Mouse (Mus musculus): ENCODE results near the gene Vti1a. TPM values are rescaled to one million over a fixed set of nuclear protein-coding genes. Genes with fewer than 3 reads are reported as not detected.

The Vti1a gene
- polyA plus RNA-seq, 1 experiment from 2014 or later: 28.7 TPM

- Histone ChIP-seq H3K9me3 (ENCODE audit: low read length) (no peaks in the 10 kb centered on the region), H3K27me3 (ENCODE audit: insufficient read depth, low read length) (no peaks in the 10 kb centered on the region), H3K4me1 (ENCODE audit: insufficient read depth, low read length) (peaks cover 4% of the 10 kb centered on the region; the same call in 1 of the 2 replicates), H3K9ac (replicated peaks; ENCODE audit: low read length) (no peak overlapping the region), H3K4me3 (ENCODE audit: low read length) (no peak overlapping the region), H3K4me2 (replicated peaks; ENCODE audit: low read depth, low read length) (no peak overlapping the region), H3K27ac (ENCODE audit: low read length) (no peak overlapping the region), H3K36me3 (ENCODE audit: insufficient read depth, low read length) (no peaks in the 10 kb centered on the region)
- 84% methylated on average over 3 of the region's 3 CpGs for WGBS
- ATAC-seq (ENCODE audit: low FRiP score, low TSS enrichment): no peak
Observed at GRCm38 (mm10) chr19:55348187-55348586, 32.1 kb downstream of the Vti1a start.

- ATAC-seq (ENCODE audit: low FRiP score, low TSS enrichment): no peak
- no peaks in the 10 kb centered on the region for H3K27me3 ChIP-seq (ENCODE audit: insufficient read depth, low read length)
- H3K9me3 ChIP-seq (ENCODE audit: low read length): no peaks in the 10 kb centered on the region
- no peak overlapping the region for H3K27ac ChIP-seq (ENCODE audit: low read length)
- no peak overlapping the region for H3K9ac ChIP-seq (replicated peaks; ENCODE audit: low read length)
- no peak overlapping the region for H3K4me2 ChIP-seq (replicated peaks; ENCODE audit: low read depth, low read length)
- H3K36me3 ChIP-seq (ENCODE audit: insufficient read depth, low read length): no peaks in the 10 kb centered on the region
- peaks cover 4% of the 10 kb centered on the region; the same call in 1 of the 2 replicates for H3K4me1 ChIP-seq (ENCODE audit: insufficient read depth, low read length)
- H3K4me3 ChIP-seq (ENCODE audit: low read length): no peak overlapping the region
- 68% methylated on average over 9 of the region's 9 CpGs for WGBS
Observed at GRCm38 (mm10) chr19:55350673-55351378, 34.7 kb downstream of the Vti1a start.

- H3K27ac ChIP-seq (ENCODE audit: low read length): no peak overlapping the region
- no peak overlapping the region for H3K4me3 ChIP-seq (ENCODE audit: low read length)
- 96% methylated on average over 9 of the region's 9 CpGs for WGBS
- no peak overlapping the region for H3K9ac ChIP-seq (replicated peaks; ENCODE audit: low read length)
- no peaks in the 10 kb centered on the region for H3K36me3 ChIP-seq (ENCODE audit: insufficient read depth, low read length)
- H3K27me3 ChIP-seq (ENCODE audit: insufficient read depth, low read length): no peaks in the 10 kb centered on the region
- H3K9me3 ChIP-seq (ENCODE audit: low read length): no peaks in the 10 kb centered on the region
- no peaks in the 10 kb centered on the region for H3K4me1 ChIP-seq (ENCODE audit: insufficient read depth, low read length)
- ATAC-seq (ENCODE audit: low FRiP score, low TSS enrichment): no peak
- no peak overlapping the region for H3K4me2 ChIP-seq (replicated peaks; ENCODE audit: low read depth, low read length)
Observed at GRCm38 (mm10) chr19:55362606-55363005, 46.5 kb downstream of the Vti1a start.

- H3K9me3 ChIP-seq (ENCODE audit: low read length): no peaks in the 10 kb centered on the region
- no peaks in the 10 kb centered on the region for H3K4me1 ChIP-seq (ENCODE audit: insufficient read depth, low read length)
- no peaks in the 10 kb centered on the region for H3K27me3 ChIP-seq (ENCODE audit: insufficient read depth, low read length)
- WGBS: 34% methylated on average over 3 of the region's 3 CpGs
- no peak overlapping the region for H3K4me2 ChIP-seq (replicated peaks; ENCODE audit: low read depth, low read length)
- no peaks in the 10 kb centered on the region for H3K36me3 ChIP-seq (ENCODE audit: insufficient read depth, low read length)
- no peak overlapping the region for H3K4me3 ChIP-seq (ENCODE audit: low read length)
- no peak overlapping the region for H3K27ac ChIP-seq (ENCODE audit: low read length)
- no peak overlapping the region for H3K9ac ChIP-seq (replicated peaks; ENCODE audit: low read length)
- ATAC-seq (ENCODE audit: low FRiP score, low TSS enrichment): no peak
Observed at GRCm38 (mm10) chr19:55369691-55370090, 53.6 kb downstream of the Vti1a start.

GRCm38 (mm10) chr19:55376331-55376730 is 60.2 kb downstream of the Vti1a start:
- no peak overlapping the region for H3K4me3 ChIP-seq (ENCODE audit: low read length)
- H3K36me3 ChIP-seq (ENCODE audit: insufficient read depth, low read length): no peaks in the 10 kb centered on the region
- no peak overlapping the region for H3K4me2 ChIP-seq (replicated peaks; ENCODE audit: low read depth, low read length)
- no peak overlapping the region for H3K9ac ChIP-seq (replicated peaks; ENCODE audit: low read length)
- ATAC-seq (ENCODE audit: low FRiP score, low TSS enrichment): no peak
- 89% methylated on average over 6 of the region's 6 CpGs for WGBS
- no peaks in the 10 kb centered on the region for H3K27me3 ChIP-seq (ENCODE audit: insufficient read depth, low read length)
- H3K27ac ChIP-seq (ENCODE audit: low read length): no peak overlapping the region
- no peaks in the 10 kb centered on the region for H3K9me3 ChIP-seq (ENCODE audit: low read length)
- peaks cover 9% of the 10 kb centered on the region for H3K4me1 ChIP-seq (ENCODE audit: insufficient read depth, low read length)

GRCm38 (mm10) chr19:55377465-55377864 is 61.4 kb downstream of the Vti1a start:
- peaks cover 20% of the 10 kb centered on the region for H3K4me1 ChIP-seq (ENCODE audit: insufficient read depth, low read length)
- ATAC-seq (ENCODE audit: low FRiP score, low TSS enrichment): no peak
- no peak overlapping the region for H3K4me2 ChIP-seq (replicated peaks; ENCODE audit: low read depth, low read length)
- H3K36me3 ChIP-seq (ENCODE audit: insufficient read depth, low read length): no peaks in the 10 kb centered on the region
- no peak overlapping the region for H3K4me3 ChIP-seq (ENCODE audit: low read length)
- H3K27ac ChIP-seq (ENCODE audit: low read length): no peak overlapping the region
- no peaks in the 10 kb centered on the region for H3K27me3 ChIP-seq (ENCODE audit: insufficient read depth, low read length)
- no peaks in the 10 kb centered on the region for H3K9me3 ChIP-seq (ENCODE audit: low read length)
- H3K9ac ChIP-seq (replicated peaks; ENCODE audit: low read length): no peak overlapping the region
- 93% methylated on average over 4 of the region's 4 CpGs for WGBS

- 69% methylated on average over 2 of the region's 2 CpGs for whole genome bisulfite sequencing
- no peak overlapping the region for H3K4me2 ChIP-seq (replicated peaks; ENCODE audit: low read depth, low read length)
- H3K9ac ChIP-seq (replicated peaks; ENCODE audit: low read length): no peak overlapping the region
- no peaks in the 10 kb centered on the region for H3K27me3 ChIP-seq (ENCODE audit: insufficient read depth, low read length)
- no peak overlapping the region for H3K27ac ChIP-seq (ENCODE audit: low read length)
- peaks cover 20% of the 10 kb centered on the region for H3K4me1 ChIP-seq (ENCODE audit: insufficient read depth, low read length)
- H3K36me3 ChIP-seq (ENCODE audit: insufficient read depth, low read length): no peaks in the 10 kb centered on the region
- H3K4me3 ChIP-seq (ENCODE audit: low read length): no peak overlapping the region
- H3K9me3 ChIP-seq (ENCODE audit: low read length): no peaks in the 10 kb centered on the region
- ATAC-seq (ENCODE audit: low FRiP score, low TSS enrichment): no peak
Observed at GRCm38 (mm10) chr19:55378884-55379283, 62.8 kb downstream of the Vti1a start.

- Histone ChIP-seq H3K4me1 (ENCODE audit: insufficient read depth, low read length) (peaks cover 27% of the 10 kb centered on the region), H3K9me3 (ENCODE audit: low read length) (no peaks in the 10 kb centered on the region), H3K27me3 (ENCODE audit: insufficient read depth, low read length) (no peaks in the 10 kb centered on the region), H3K27ac (ENCODE audit: low read length) (no peak overlapping the region), H3K4me2 (replicated peaks; ENCODE audit: low read depth, low read length) (peak overlapping the region; percentile 17), H3K9ac (replicated peaks; ENCODE audit: low read length) (no peak overlapping the region), H3K4me3 (ENCODE audit: low read length) (no peak overlapping the region), H3K36me3 (ENCODE audit: insufficient read depth, low read length) (no peaks in the 10 kb centered on the region)
- ATAC-seq (ENCODE audit: low FRiP score, low TSS enrichment): no peak
- 20% methylated on average over 12 of the region's 12 CpGs for WGBS
Observed at GRCm38 (mm10) chr19:55380764-55381163, 64.7 kb downstream of the Vti1a start.

GRCm38 (mm10) chr19:55381343-55381742 is 65.2 kb downstream of the Vti1a start:
- no peak for ATAC-seq (ENCODE audit: low FRiP score, low TSS enrichment)

GRCm38 (mm10) chr19:55382745-55383144 is 66.7 kb downstream of the Vti1a start:
- peaks cover 27% of the 10 kb centered on the region for H3K4me1 ChIP-seq (ENCODE audit: insufficient read depth, low read length)
- no peaks in the 10 kb centered on the region for H3K36me3 ChIP-seq (ENCODE audit: insufficient read depth, low read length)
- no peak overlapping the region for H3K27ac ChIP-seq (ENCODE audit: low read length)
- H3K4me2 ChIP-seq (replicated peaks; ENCODE audit: low read depth, low read length): no peak overlapping the region
- no peaks in the 10 kb centered on the region for H3K27me3 ChIP-seq (ENCODE audit: insufficient read depth, low read length)
- H3K4me3 ChIP-seq (ENCODE audit: low read length): no peak overlapping the region
- H3K9ac ChIP-seq (replicated peaks; ENCODE audit: low read length): no peak overlapping the region
- ATAC-seq (ENCODE audit: low FRiP score, low TSS enrichment): no peak
- no peaks in the 10 kb centered on the region for H3K9me3 ChIP-seq (ENCODE audit: low read length)
- 75% methylated on average over 7 of the region's 7 CpGs for WGBS

More at GRCm38 (mm10) chr19:55381343-55381742, 65.2 kb downstream of the Vti1a start:
- Histone ChIP-seq H3K4me3 (ENCODE audit: low read length) (no peak overlapping the region), H3K9me3 (ENCODE audit: low read length) (no peaks in the 10 kb centered on the region), H3K27me3 (ENCODE audit: insufficient read depth, low read length) (no peaks in the 10 kb centered on the region), H3K4me2 (replicated peaks; ENCODE audit: low read depth, low read length) (no peak overlapping the region), H3K36me3 (ENCODE audit: insufficient read depth, low read length) (no peaks in the 10 kb centered on the region), H3K4me1 (ENCODE audit: insufficient read depth, low read length) (peaks cover 27% of the 10 kb centered on the region), H3K9ac (replicated peaks; ENCODE audit: low read length) (no peak overlapping the region), H3K27ac (ENCODE audit: low read length) (no peak overlapping the region)
- WGBS: 78% methylated on average over 7 of the region's 7 CpGs
